Mouse (Mus musculus) hindbrain, embryonic 10.5 days (tissue): ENCODE measurements at regions not wholly inside any gene's neighbourhood (a gene's known extent, or its start where the extent isn't known, plus 50 kb on each side); places are given as distances from the start of the nearest gene placed in this dataset.

Source experiments
- DNase-seq: peaks from one replicate; pipeline ENCODE4 v3.0.0-alpha.2; 2017; ENCODE audit warnings: low spot score
- H3K27ac ChIP-seq: fragments of 300-500 bp; sonication (generic); 2 replicates; pipeline ENCODE4 v1.5.1; 2016; ENCODE audit warnings: mild to moderate bottlenecking, moderate library complexity
- H3K27me3 ChIP-seq: fragments of 300-500 bp; sonication (generic); 2 replicates; pipeline ENCODE4 v1.6.1; 2016; ENCODE audit warnings: mild to moderate bottlenecking; ENCODE audit not compliant: poor library complexity, insufficient read depth, severe bottlenecking
- H3K36me3 ChIP-seq: fragments of 300-500 bp; sonication (generic); 2 replicates; pipeline ENCODE4 v1.6.1; 2016; ENCODE audit warnings: mild to moderate bottlenecking, moderate library complexity
- H3K4me1 ChIP-seq: fragments of 300-500 bp; sonication (generic); replicated peaks from 2 replicates; pipeline ENCODE4 v1.6.1; 2016; ENCODE audit warnings: mild to moderate bottlenecking
- H3K4me3 ChIP-seq: fragments of 300-500 bp; sonication (generic); 2 replicates; pipeline ENCODE4 v1.5.1; 2016; ENCODE audit warnings: mild to moderate bottlenecking, moderate library complexity
- H3K9me3 ChIP-seq: fragments of 300-500 bp; sonication (generic); 2 replicates; pipeline ENCODE4 v1.6.1; 2016; ENCODE audit warnings: mild to moderate bottlenecking, moderate library complexity
- WGBS: fragments of 180-500 bp; shearing (Covaris S2); methylation state at CpG from one replicate; pipeline ENCODE4 v1.1.7; 2016; 5-methylcytosine and 5-hydroxymethylcytosine counted together

DNA sequence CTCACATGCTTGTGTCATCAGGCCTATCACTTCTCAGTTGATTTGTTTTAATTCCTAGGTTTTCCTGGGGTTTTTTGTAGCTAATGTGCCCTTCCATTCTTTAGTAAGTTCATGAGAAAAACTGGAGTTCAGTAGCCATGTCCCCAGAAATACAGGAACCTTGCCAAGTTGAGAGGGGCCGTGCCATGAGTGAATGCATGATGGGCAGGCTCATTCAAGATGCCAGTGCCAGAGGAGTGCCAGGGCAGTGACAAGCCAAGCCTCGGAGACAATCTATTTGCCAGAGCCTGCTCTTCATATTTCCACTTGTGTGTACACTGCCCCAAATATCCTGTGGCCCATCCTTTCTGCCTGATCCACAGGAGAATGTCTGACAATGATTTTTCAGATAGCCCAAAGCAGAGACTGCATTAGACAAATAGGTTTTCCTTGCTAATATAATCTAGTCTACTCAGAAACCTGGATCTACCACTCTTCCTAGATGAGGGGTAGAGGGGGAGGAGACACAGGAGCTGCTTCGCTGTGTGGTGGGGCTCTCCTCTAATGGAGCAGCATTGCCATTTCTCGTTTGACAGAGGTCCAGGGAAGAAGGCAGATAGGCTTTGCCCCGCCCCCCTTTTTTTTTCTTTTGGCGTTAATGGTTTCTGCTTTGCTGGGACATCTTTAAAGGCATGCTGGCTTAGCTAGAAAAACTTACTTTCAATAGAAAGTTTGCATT is 569.5 kb upstream of the Arid1b start:
- 66% methylated on average over 6 of the region's 6 CpGs for WGBS
- H3K36me3 ChIP-seq, result no peaks in the 10 kb centered on the region
- DNase-seq, result no peak
- H3K27me3 ChIP-seq, result no peaks in the 10 kb centered on the region
- H3K27ac ChIP-seq, result no peak overlapping the region
- H3K4me1 ChIP-seq, result no peaks in the 10 kb centered on the region
- no peaks in the 10 kb centered on the region for H3K9me3 ChIP-seq
- no peak overlapping the region for H3K4me3 ChIP-seq

DNA sequence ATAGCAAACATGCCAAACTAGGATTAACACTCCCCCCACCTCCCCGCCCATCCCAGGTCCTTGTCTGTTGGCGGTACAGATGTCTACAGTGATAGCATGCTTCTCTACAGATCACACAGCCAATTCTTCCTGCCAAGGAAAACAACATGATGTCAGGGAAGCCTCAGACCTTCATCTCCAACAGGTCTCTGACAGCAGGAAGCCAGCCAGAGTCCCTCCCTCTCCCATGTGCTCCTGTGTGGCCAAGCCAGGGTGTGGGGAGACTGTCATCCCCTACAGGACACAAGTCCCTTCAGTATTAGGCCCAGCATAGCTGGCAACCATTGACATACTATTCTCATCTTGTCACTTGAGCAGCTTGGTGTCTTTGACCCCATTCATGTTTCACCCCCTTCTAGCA is 568.8 kb upstream of the Arid1b start:
- no peak overlapping the region for H3K4me3 ChIP-seq
- WGBS, result 90% methylated on average over 2 of the region's 2 CpGs
- H3K36me3 ChIP-seq, result no peaks in the 10 kb centered on the region
- no peak overlapping the region for H3K27ac ChIP-seq
- no peak for DNase-seq
- no peaks in the 10 kb centered on the region for H3K27me3 ChIP-seq
- H3K4me1 ChIP-seq, result no peaks in the 10 kb centered on the region
- H3K9me3 ChIP-seq, result no peaks in the 10 kb centered on the region

DNA sequence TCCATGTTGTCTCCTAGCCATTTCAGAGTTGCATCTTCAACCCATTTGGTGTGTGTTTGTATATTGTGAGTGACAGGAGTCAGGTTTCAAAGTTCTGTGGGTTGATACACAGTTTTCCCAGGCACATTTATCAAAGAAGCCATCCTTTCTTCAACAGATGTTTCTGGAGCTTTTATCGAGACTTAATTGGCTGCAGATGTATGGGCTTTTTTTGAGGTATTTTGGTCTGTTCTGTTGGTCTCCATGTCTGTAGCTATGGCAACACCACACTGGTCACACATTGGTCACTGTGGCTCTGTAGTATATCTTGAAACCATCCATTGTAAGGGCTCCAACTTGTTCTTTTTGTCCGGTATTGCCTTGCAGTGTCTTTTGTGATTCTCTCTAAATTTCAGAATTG is 565.1 kb upstream of the Arid1b start:
- DNase-seq, result no peak

GRCm38 (mm10) chr17:4445606-4446005 is 548.5 kb upstream of the Arid1b start:
- Histone ChIP-seq H3K36me3 (no peaks in the 10 kb centered on the region), H3K4me1 (no peaks in the 10 kb centered on the region), H3K27ac (no peak overlapping the region), H3K9me3 (no peaks in the 10 kb centered on the region), H3K27me3 (no peaks in the 10 kb centered on the region), H3K4me3 (no peak overlapping the region)
- 94% methylated on average over 1 of the region's 1 CpGs for WGBS
- no peak for DNase-seq

More for the DNA sequence above, 565.1 kb upstream of the Arid1b start:
- H3K4me1 ChIP-seq, result no peaks in the 10 kb centered on the region
- H3K9me3 ChIP-seq, result no peaks in the 10 kb centered on the region
- H3K4me3 ChIP-seq, result no peak overlapping the region
- no peaks in the 10 kb centered on the region for H3K27me3 ChIP-seq
- H3K36me3 ChIP-seq, result no peaks in the 10 kb centered on the region
- 81% methylated on average over 2 of the region's 2 CpGs for WGBS
- H3K27ac ChIP-seq, result no peak overlapping the region

DNA sequence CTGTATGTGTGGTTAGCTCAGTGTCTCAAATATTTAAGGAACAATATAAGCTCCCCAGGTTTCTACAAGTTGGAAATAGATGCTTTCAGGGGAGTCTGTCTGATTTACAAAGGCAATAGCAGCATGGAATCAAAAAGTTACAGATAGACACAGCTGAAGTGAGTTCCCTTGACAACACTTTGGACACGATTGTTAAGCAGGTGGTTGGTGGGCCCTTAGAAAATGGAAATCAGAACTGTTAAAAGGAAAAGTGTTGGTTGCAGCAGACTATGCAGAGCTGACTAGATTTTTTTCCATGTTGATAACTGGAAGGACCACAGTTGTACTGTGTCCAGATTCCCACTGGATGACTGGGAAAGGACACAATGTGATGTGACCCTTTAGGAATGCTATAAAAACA is 536.6 kb upstream of the Arid1b start:
- Histone ChIP-seq H3K27ac (no peak overlapping the region), H3K36me3 (no peaks in the 10 kb centered on the region), H3K9me3 (no peaks in the 10 kb centered on the region), H3K4me3 (no peak overlapping the region), H3K4me1 (no peaks in the 10 kb centered on the region), H3K27me3 (no peaks in the 10 kb centered on the region)
- 83% methylated on average over 1 of the region's 1 CpGs for WGBS
- no peak for DNase-seq

GRCm38 (mm10) chr17:4461541-4461940 is 532.6 kb upstream of the Arid1b start:
- 81% methylated on average over 2 of the region's 2 CpGs for WGBS
- no peaks in the 10 kb centered on the region for H3K36me3 ChIP-seq
- H3K4me1 ChIP-seq, result no peaks in the 10 kb centered on the region
- no peak overlapping the region for H3K4me3 ChIP-seq
- H3K27me3 ChIP-seq, result no peaks in the 10 kb centered on the region
- H3K9me3 ChIP-seq, result no peaks in the 10 kb centered on the region
- no peak for DNase-seq
- H3K27ac ChIP-seq, result no peak overlapping the region

GRCm38 (mm10) chr17:4464286-4464880 is 529.7 kb upstream of the Arid1b start:
- H3K27me3 ChIP-seq, result no peaks in the 10 kb centered on the region
- no peaks in the 10 kb centered on the region for H3K9me3 ChIP-seq
- no peaks in the 10 kb centered on the region for H3K36me3 ChIP-seq
- 78% methylated on average over 2 of the region's 2 CpGs for WGBS
- no peaks in the 10 kb centered on the region for H3K4me1 ChIP-seq
- no peak overlapping the region for H3K4me3 ChIP-seq
- H3K27ac ChIP-seq, result no peak overlapping the region
- DNase-seq, result no peak

DNA sequence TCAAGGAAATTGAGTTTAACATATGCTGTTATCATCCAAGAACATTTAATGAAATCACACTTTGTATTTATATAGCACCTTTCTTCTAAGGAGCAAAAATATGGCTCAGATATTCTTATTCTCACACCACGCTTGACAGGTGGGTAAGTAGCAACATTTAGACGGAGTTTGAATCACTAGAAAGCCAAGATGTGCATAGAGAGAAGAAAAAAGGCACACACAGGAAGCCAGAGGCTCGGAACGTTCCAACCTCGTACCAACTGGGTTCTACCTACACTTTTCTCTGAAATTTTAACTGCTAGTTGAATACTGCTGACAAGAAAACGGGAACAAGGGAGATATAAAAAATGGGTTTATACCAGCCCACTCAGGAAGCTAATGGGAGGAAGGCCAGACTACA is 528.4 kb upstream of the Arid1b start:
- H3K9me3 ChIP-seq, result no peaks in the 10 kb centered on the region
- no peaks in the 10 kb centered on the region for H3K27me3 ChIP-seq
- WGBS, result 89% methylated on average over 6 of the region's 6 CpGs
- no peak overlapping the region for H3K27ac ChIP-seq
- H3K36me3 ChIP-seq, result no peaks in the 10 kb centered on the region
- no peak overlapping the region for H3K4me3 ChIP-seq
- DNase-seq, result no peak
- H3K4me1 ChIP-seq, result no peaks in the 10 kb centered on the region

DNA sequence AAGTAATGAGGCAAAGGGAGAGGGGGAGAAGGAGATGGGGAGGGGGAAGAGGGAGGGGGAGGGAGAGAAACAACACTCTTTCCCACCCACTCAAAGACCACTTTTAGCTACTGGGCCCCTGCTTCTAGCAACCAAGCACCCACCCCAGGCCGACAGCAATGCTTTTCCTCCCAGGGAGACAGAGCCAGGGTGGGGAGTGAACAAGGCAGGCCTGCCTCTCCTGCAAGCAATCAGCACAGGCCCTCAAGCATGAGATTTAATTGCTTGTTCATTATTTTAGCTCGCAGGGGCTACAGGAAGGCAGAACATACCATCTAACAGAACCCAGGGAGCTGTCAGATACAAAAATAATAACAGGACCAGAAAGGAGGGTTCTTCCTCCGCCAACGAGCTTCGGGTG is 521.7 kb upstream of the Arid1b start:
- 0 out of 2 replicates have a peak, but pooled peaks cover 5% of the 10 kb centered on the region for H3K27me3 ChIP-seq
- no peak for DNase-seq

GRCm38 (mm10) chr17:4474350-4474749 is 519.8 kb upstream of the Arid1b start:
- Histone ChIP-seq H3K27me3 (0 out of 2 replicates have a peak, but pooled peaks cover 5% of the 10 kb centered on the region), H3K4me3 (no peak overlapping the region), H3K4me1 (no peaks in the 10 kb centered on the region), H3K9me3 (no peaks in the 10 kb centered on the region), H3K36me3 (no peaks in the 10 kb centered on the region), H3K27ac (no peak overlapping the region)
- 83% methylated on average over 5 of the region's 5 CpGs for WGBS
- DNase-seq, result no peak

More for the DNA sequence above, 521.7 kb upstream of the Arid1b start:
- H3K4me3 ChIP-seq, result no peak overlapping the region
- no peaks in the 10 kb centered on the region for H3K9me3 ChIP-seq
- H3K36me3 ChIP-seq, result no peaks in the 10 kb centered on the region
- H3K27ac ChIP-seq, result no peak overlapping the region
- WGBS, result 68% methylated on average over 5 of the region's 5 CpGs
- no peaks in the 10 kb centered on the region for H3K4me1 ChIP-seq

DNA sequence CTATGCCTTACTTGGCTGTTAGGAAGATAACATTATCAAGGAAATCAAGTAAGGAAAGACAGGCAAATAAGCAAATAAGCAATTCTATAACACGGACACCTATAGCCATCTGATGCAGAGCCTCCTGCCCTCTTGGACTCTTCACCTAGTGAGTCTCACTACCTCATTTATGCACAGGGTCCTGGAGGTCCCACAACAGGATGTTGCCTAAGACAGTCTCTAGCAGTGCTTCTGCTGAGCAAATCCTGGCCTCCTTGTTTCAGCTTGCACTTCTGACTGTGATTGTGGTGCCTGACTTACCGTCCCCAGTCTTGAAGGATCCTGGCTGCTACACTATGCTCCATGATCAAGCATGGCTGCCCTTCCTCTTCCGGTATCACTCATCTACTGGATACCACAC is 518.5 kb upstream of the Arid1b start:
- H3K27ac ChIP-seq, result no peak overlapping the region
- DNase-seq, result no peak
- no peaks in the 10 kb centered on the region for H3K9me3 ChIP-seq
- no peak overlapping the region for H3K4me3 ChIP-seq
- 0 out of 2 replicates have a peak, but pooled peaks cover 5% of the 10 kb centered on the region for H3K27me3 ChIP-seq
- no peaks in the 10 kb centered on the region for H3K36me3 ChIP-seq
- H3K4me1 ChIP-seq, result no peaks in the 10 kb centered on the region
- WGBS, result 92% methylated on average over 3 of the region's 3 CpGs

- Histone ChIP-seq H3K4me3 (no peak overlapping the region), H3K9me3 (no peaks in the 10 kb centered on the region), H3K27me3 (no peaks in the 10 kb centered on the region), H3K4me1 (peaks cover 13% of the 10 kb centered on the region), H3K27ac (no peak overlapping the region), H3K36me3 (no peaks in the 10 kb centered on the region)
- no peak for DNase-seq
- over 99% methylated on average over 2 of the region's 2 CpGs for WGBS
Measured at GRCm38 (mm10) chr17:4494392-4494791, 499.7 kb upstream of the Arid1b start.

DNA sequence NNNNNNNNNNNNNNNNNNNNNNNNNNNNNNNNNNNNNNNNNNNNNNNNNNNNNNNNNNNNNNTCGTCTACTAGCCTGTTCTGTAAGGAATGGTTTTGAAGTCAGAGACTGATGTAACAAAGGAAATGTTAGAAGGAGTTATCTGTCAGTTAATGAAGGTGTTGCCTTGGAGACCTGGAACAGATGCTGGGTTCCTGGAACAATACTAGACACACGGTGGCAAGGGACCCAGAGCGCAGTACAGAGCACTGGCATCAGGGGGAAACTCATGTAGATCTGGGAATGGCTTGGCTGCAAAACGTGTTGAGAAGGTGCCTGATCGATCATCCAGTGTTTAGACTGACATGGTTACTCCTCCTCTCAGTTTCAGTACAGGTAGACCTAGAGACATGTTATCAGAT is 493.6 kb upstream of the Arid1b start:
- Histone ChIP-seq H3K9me3 (no peaks in the 10 kb centered on the region), H3K4me3 (no peak overlapping the region), H3K27me3 (no peaks in the 10 kb centered on the region), H3K27ac (no peak overlapping the region), H3K36me3 (no peaks in the 10 kb centered on the region), H3K4me1 (peaks cover 13% of the 10 kb centered on the region)
- WGBS, result 73% methylated on average over 5 of the region's 5 CpGs
- no peak for DNase-seq
